Mouse (Mus musculus) spleen, adult 12 weeks (tissue): ENCODE results near the gene 1700022I11Rik.
"Not testable (repeated sequence)": the region's sequence is repeated elsewhere in the genome, so short reads cannot be mapped to it uniquely, and the experiment has no call there.

ENCODE experiments used
- DNase-seq: peaks from one replicate; pipeline ENCODE4 v3.0.0; 2022; ENCODE audit warnings: low spot score

The 1700022I11Rik gene

DNA sequence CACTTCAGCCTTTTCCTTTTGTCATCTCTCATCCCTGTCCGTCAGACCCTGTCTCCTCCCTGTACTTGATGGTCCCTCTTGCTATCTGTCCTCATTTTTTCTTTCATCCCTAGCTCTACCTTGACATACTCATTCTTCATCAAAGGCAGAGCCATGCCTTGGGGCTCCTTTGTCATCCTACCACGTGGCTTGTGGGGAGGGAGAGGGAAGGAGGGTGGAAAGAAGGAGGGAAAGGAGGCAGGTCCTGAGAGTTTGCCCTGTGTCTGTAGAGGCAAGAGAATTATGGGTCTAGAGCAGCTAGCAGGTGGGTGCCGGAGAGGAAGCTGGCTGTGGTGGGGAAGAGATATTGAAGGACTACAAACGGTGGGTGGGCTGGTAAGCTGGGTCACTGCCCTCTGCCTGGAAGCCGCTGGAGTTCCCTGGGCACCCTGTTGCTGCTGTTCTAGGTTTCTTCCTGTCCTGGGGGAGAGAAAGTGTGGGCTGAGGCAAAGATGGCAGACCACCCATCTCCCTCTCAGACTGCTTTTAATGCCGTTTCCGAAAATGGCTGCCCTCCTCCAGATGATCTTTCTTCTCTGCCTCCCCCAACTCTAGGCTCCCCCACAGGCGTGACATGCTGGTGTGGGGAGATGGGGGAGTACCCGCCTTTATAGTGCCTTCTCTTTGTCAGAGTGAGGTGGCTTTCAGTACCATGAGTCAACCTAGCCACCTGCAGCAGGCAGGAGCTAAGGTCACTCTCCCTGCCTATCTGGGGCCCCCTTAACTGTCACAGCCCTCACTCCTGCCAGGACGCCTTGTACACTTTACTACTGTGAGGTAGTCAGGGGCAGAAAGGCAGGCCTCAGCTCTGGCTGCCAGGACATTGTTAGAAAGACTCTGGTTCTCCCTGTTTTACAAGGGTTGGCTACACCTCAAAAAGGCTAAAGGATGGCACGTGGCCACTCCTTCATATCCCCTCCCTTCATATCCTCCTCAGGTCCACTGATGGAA is 17.9 kb upstream of the 1700022I11Rik start:
- no peak for DNase-seq

DNA sequence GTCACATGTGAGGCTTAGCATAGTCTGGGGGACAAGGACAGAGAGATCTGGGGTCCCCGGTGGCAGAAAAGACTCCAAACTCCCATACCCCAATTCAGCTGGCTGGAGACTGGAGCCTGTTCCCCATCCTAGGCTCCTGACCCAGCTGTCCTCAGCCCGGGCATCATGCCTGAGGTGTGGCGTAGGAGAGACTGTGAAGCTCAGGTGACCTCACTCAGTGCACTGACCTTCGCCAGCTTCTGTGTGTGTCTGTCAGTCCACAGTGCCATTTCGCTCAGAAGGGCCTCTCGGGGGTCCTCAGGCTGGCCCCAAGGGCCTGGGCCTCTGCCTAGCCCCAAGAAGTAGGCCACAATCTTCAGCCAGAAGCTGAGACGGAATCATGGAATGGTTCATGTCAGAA is 16.8 kb upstream of the 1700022I11Rik start:
- no peak for DNase-seq

DNA sequence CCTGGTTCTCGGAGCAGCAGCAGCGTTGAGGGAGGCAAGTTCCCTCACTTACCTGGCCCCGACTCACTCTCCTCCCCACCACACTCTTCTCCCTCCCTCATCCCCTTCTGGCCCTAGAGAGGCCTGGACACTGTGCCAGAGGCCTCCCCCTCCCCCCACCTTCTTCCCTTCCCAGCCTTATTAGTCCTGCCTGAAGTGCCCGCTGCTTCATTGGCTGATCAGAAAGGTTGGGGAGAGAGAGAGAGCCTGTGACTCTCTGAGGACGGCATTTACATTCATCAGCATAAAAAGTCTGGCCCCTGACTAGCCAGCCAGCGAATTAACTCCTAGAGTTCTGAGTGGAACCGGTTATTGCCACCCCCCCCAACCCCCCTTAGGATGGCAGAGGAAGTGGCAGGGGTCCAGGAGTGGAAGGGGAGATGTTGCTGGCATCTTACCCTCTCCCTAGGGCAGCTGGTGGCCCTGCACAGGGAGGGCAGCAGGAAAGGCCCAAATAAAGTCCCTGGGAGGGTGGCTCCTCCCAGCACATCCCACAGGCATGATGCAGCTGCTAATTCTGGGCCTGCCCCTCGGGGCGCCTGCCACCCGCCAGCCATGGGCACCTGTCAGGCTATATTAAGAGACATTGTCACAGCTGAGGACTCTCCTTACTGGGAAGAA is 15.8 kb upstream of the 1700022I11Rik start:
- no peak for DNase-seq

DNA sequence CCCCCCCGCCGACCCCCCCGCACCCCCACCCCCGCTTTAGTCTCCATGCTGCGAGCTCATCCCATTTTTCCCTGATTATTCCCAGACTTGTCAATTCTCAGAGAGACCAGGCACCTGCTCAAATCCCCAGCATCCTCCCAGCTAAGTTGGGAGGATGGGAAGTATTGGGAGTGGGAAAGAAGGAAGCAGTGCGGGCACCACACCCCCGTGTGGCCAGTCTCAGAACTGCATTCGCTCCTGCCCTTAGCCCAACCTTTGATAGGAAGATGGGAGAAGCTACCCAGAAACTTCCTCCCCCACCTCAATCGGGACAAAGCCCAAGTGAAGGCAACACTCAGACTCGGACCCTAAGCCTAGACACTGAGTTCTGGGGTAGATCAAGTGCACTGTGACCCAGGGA is 15.1 kb upstream of the 1700022I11Rik start:
- no peak for DNase-seq

DNA sequence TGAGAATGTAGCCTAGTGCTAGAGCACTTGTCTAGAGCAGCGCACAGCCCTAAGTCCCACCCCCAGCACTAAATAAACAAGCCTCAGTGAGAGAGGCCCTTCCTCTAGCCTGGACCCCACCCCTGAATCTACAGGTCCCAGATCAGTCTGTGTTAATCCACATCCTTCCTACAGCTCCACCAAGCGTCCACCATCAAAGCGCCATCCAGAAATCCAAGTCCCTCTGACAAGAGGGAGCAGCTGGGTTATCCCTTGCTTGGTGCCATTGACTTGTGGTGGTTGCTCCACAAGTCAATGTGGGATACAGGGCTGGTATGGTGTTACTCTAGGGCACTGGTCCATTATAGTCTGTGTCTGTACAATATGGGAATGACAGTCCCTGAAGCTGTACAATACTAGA is 14.2 kb upstream of the 1700022I11Rik start:
- DNase-seq: no peak

DNA sequence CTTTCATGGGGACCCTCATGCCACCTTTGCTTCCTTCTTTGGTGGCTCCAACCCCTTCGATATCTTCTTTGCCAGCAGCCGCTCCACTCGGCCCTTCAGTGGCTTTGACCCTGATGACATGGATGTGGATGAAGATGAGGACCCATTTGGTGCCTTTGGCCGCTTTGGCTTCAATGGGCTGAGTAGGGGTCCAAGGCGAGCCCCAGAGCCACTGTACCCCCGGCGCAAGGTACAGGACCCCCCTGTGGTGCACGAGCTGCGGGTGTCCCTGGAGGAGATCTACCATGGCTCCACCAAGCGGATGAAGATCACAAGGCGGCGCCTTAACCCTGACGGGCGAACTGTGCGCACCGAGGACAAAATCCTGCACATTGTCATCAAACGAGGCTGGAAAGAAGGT is 12.8 kb upstream of the 1700022I11Rik start:
- no peak for DNase-seq

DNA sequence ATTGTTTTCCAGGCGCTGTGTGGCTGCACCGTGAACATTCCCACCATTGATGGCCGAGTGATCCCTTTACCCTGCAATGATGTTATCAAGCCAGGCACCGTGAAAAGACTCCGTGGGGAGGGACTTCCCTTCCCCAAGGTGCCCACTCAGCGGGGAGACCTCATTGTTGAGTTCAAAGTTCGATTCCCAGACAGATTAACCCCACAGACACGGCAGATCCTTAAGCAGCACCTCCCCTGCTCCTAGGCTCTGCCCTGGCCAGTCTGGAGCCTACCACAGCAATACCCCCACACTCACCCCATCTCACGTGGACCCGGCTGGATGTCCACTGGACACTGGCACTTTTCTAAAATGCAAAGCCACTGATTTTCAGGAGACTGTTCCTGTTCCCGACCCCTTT is 12.1 kb upstream of the 1700022I11Rik start:
- DNase-seq: no peak

DNA sequence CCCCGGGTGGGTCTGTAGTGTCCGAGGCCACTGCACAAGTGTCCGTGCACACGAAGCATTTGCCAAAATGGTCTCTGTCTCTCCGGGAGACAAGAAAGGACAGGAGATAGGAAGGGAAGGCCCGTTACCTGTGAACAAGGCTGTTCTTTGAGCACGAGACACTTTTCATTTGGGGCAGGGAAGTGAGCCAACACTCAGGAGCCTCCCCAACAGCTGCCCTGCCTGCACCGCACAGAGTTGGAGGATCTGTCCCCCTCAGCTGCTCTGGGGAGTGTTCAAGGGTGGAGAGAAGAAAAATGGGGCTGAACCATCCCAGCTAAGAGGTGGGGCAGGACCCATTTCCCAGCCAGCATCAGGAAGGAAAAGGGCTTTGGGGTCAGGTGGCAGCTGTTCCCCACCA is 11.4 kb upstream of the 1700022I11Rik start:
- no peak for DNase-seq

DNA sequence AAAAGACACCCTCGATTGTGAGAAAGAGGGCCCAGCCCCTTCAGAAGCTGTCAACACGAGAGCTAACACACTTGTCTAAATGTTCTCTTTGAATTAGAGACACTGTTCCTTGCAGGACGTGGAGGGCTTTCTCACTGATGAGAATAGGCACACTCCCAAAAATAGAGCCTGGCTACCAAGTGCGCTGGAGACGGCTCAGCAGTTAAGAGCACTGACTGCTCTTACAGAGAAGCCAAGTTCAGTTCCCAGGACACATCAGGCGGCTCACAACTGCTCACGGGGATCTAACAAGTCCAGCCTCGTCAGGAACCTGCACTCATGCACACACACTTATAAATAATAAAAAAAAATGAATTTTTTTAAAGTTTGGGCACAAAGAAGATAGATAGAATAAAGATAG is 10.5 kb upstream of the 1700022I11Rik start:
- DNase-seq: no peak

DNA sequence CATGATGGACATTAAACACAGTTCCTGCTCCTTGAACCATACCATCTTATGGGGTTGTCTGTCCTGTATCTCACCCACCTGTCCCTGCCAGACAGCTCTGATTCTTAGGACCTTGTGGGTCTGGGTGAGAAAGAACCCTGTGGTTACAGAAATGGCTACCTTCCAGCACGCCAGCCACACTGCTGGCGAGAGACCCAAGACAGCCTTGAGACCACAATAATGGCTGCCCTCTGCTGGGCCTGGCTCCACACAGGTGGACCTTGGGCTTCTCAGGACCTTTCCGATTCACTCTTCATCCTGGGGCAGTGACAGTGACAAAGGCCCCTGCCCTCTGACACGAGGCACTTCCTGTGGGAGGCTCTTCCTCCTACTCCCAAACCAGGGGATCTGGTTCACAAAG is 10.0 kb upstream of the 1700022I11Rik start:
- no peak for DNase-seq

DNA sequence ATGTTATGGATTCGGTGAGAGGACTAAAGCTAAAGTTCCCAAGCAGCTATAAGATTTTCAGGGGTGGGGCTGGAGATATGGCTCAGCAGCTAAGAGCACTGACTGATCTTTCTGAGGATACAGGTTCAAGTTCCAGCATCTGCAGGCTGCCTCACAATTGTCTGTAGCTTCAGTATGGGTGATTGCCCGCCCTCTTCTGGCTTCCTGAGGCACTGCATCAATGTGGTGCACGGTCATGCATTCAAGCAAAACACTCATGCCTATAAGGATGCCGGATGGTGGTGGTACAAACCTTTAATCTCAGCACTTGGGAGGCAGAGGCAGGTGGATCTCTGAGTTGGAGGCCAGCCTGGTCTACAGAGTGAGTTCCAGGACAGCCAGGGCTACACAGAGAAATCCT is 7.8 kb upstream of the 1700022I11Rik start:
- DNase-seq: peak; percentile 43

DNA sequence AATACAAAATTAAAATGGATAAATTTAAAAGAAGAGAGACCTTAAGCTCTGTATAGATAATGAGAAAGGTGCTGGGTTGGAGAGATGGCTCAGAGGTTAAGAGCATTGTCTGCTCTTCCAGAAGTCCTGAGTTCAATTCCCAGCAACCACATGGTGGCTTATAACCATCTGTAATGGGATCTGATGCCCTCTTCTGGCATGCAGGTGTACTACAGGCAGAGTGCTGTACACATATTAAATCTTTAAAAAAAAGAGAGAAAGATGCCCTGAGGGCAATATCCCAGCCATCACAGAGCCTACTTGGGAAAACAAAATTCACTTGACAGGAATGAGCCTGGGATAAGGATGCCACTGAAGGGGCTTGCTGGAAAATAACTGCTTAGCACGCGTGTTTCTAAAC is 5.9 kb upstream of the 1700022I11Rik start:
- no peak for DNase-seq

DNA sequence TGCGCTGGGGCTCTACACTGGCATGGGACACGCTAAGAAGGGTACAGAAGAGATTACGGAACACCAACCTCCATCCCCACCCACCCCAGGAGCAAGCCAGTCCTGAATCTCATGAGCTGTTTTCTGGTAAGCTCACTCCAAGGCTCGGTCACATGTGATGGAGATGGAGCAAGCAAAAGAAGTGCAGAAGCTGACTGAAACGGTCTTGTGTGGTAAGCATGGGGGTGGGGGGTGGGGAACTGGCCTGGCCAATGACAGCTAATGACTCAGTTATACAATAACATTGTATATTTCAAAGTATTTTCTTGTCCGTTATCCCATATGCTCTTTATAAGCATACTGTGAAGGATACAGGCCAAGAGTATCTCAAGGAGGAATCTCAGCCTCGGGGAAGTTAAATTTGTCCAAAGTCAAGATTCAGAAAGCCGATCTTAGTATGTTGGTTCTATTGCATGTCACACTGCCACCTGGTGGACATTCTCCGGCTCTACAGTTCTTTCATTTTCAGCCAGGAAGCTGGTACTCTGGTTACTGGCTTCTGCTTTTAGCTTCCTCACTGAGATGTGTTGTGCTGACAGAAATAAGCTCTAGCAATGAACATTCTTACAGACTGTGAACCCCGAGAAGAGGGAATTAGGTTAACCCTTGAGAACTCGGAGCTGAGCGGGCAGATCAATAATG is 4.2 kb upstream of the 1700022I11Rik start:
- peak; percentile 37 for DNase-seq

DNA sequence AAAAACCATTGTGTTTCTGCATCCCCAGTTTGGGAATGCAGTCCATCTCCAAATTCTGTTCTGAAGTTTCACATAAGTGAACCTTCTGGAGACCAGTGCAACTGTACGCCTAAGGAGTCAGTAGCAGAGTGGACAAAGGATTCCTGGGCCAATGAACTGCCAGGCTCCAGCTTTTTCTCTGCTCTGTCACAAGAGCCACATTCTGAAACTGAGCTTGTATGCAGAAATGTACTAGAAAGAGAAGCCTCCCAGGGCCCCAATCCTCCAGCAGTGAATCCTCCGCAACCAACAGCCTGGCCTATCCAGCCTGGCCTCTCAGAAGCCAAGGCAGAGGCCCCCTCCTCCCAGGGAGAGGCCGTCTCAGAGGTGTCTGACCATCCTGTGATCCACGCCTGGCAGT is 3.5 kb downstream of the 1700022I11Rik start:
- DNase-seq: no peak

DNA sequence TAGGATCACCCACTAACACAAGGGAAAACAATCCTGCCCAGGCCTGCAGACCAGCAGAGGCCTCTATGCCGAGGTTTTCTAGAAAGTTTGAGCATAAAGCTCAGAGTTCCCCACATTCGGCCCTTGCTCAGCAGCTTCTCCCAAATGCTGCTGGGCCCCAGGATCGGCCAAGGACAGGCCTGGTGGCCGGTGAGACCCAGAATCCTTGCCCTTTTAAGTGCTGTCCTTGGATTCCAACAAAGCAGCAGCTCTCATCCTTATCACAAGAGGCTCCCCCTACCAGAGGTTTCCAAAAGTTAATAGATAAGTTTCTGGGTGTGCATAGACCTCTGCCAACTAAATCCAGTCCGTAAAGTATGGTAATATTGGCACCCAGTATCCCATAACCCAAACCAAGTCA is 4.5 kb downstream of the 1700022I11Rik start:
- DNase-seq: no peak

DNA sequence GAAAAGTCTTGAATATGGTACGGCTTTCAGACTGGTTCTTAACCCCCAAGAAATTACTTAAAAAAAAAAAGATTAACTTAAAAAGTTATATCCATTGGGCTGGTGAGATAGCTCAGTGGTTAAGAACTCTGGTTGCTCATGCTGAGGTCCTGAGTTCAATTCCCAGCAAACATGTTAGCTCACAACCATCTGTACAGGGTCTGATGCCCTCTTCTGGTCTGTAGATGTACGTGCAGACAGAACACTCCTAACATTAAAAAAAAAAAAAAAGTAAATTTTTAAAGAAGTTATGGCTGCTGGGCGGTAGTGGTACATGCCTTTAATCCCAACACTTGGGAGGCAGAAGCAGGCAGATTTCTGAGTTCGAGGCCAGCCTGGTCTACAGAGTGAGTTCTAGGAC is 8.7 kb downstream of the 1700022I11Rik start:
- DNase-seq: no peak

DNA sequence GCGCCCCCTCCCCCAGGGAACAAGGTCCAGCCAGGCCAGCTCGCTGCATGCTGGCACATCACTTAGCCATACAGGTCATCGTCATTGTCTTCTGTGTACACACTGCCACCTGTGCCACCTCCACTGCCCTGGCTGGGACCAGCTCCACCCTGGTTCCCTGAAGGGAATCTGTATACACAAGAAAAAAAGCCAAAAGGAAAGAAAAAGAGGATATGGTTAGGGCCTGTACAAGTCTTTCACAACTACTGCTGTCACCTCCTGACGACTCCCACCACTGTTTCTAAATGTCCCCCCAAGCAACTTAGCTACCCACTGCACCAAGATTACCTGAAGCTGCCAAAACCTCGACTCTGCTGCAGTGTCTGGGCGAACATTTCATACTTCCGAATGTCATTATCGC is 11.1 kb downstream of the 1700022I11Rik start:
- DNase-seq: not testable (repeated sequence)

DNA sequence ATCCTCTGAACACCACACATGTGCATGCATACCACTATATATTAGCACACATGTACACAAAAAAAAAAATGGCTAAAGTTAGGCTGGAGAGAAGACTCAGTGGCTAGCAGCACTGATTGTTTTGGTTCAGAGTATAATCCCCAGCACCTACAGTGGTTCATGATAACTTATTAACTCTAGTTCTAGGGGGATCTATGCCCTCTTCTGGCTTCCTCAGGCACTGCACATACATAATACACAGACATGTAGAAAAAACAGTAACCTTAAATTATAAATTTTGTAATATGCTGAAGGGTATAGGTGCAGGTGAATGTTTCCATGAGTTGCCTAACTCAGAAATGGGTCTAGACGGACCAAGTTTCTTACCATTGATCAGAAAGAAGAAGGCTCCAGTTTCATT is 18.9 kb downstream of the 1700022I11Rik start:
- no peak for DNase-seq

DNA sequence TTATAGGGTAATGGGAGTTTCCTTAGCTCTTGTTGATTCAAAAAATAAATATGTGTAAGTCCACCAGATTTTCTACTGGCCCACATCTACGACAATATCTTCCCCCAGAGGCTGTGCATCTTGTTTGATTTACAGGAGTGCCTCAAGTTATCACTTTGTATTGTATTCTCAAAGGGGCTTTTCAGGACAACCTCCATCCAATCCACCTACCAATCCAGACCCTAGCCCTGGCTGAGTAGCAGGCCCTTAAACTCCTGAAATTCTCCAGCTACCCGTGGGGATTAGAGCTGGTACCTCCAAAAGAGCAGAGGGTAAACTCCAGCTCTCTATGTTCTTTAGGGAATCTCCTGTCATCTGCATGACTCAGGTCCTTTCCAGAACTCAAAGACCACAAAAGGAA is 28.6 kb downstream of the 1700022I11Rik start:
- no peak for DNase-seq

DNA sequence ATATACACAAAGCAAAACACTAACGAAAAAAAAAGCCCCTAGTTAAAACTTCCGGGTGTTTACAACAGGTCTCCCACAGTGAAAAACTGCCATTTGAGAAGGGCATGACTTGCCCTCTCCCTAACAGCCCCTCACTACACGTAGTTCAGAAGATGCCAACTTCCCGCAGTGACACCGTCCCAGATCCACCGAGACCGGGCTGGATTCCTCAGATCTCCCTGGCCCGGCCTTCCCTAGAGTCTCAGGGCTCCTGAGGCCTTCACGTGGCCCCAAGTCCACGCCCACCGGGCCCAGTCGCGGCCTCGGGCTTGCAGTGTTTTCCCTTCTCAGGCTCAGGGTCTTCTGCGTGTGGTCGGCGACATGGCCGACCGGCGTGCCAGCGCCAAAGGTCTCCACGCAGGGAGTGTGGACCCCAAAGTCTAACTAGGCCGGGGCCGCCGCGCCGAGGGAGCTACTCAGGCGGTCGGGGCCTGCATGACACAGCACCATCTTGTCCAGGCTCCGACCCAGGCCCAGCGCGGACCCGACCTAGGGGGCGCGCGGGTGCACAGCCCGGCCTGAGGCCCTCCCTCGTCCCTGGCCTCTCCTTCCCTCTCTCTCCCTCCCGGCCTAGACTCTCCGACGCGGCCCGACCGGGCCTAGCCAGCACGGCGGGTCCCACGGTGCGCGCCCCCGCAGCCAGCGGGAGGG is 30.2 kb downstream of the 1700022I11Rik start:
- peak; percentile 72 for DNase-seq

DNA sequence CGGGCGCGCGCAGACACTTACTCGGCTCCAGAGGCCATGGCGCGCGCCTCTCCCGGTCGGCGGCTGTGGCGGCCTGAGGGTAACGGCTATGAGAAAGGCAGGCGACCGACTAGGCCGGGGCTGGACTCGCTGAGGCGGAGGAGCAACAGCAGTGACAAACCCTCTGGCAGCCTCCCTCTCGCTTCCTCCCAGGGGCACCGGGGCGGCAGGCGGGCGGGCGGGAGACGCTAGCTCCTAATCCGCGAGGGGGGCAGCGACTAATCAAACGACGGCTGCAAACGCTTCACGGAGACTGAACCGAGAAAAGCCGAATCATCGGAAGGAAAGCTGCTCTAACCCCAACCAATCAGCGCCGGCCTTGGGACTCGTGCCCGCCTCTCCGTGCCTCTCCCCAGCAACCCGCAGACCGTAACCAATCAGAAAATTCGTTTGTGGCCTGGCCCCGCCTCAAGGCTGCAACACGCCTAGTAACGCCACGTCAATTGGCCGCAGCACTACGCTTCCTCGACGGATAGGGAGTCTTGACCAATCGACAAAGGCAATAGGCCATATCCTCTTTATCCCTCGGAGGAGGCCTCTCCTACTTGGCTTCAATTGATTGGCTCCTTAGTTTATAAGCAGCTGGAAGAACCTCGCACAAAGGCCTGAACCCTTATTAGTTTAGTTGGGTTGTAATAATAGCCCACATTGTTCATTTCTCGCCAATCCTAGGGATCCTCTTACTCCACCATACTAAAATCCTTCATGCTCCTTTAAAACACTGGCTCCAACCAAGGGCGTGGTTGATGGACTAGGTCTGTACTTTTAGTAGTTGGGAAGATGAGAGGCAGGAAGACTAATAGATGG is 31.0 kb downstream of the 1700022I11Rik start, which contains the start of gene Vcp:
Gene Vcp, minus strand, starts transcription at position 367 of the 846 bp plus-strand sequence.
- peak; percentile 98 for DNase-seq
